Mouse (Mus musculus) MEL (cell line): Measurements from ENCODE around the gene Tubgcp6. TPM values are rescaled to one million over a fixed set of nuclear protein-coding genes. Genes with fewer than 3 reads are reported as not detected.

Experiments
- DNase-seq: peaks from one replicate; pipeline ENCODE4 v3.0.0; 2011; ENCODE audit warnings: low read depth, low spot score
- H3K27ac ChIP-seq: 2 replicates; pipeline ENCODE4 v1.5.1; 2012; ENCODE audit warnings: low read depth, mild to moderate bottlenecking, control low read depth, low read length, moderate library complexity; ENCODE audit not compliant: control insufficient read depth
- H3K27me3 ChIP-seq, 2 experiments: fragments of 150-350 bp in 1 of 2; sonication (generic) in 1 of 2; 2 replicates each; pipeline ENCODE4 v1.6.1; 2012; ENCODE audit warnings: low read length in 2 of 2, mild to moderate bottlenecking in 2 of 2, improper control_type of control experiment in 1 of 2, moderate library complexity in 1 of 2; ENCODE audit not compliant: insufficient read depth in 2 of 2, control insufficient read depth in 1 of 2
- H3K36me3 ChIP-seq, 2 experiments: 2 replicates each; pipeline ENCODE4 v1.6.1; 2012 to 2014; ENCODE audit warnings: low read length in 2 of 2, improper control_type of control experiment in 1 of 2, inconsistent platforms in 1 of 2, mild to moderate bottlenecking in 1 of 2; ENCODE audit not compliant: insufficient read depth in 2 of 2, control insufficient read depth in 1 of 2
- H3K4me1 ChIP-seq, 2 experiments: fragments of 150-350 bp in 1 of 2; sonication (generic) in 1 of 2; 2 replicates each; pipeline ENCODE4 v1.6.1; 2012; ENCODE audit warnings: low read length in 2 of 2, improper control_type of control experiment in 1 of 2, mild to moderate bottlenecking in 1 of 2; ENCODE audit not compliant: insufficient read depth in 2 of 2, control insufficient read depth in 1 of 2
- H3K4me3 ChIP-seq, 2 experiments: fragments of 150-350 bp in 1 of 2; sonication (generic) in 1 of 2; 2 replicates each; pipeline ENCODE4 v1.5.1; 2012; ENCODE audit warnings: low read depth in 2 of 2, low read length in 2 of 2, mild to moderate bottlenecking in 2 of 2, moderate library complexity in 2 of 2, control low read depth in 1 of 2, improper control_type of control experiment in 1 of 2; ENCODE audit not compliant: control insufficient read depth in 1 of 2, insufficient read depth in 1 of 2
- H3K79me2 ChIP-seq: 2 replicates; pipeline ENCODE4 v1.6.1; 2012; ENCODE audit warnings: mild to moderate bottlenecking, low read length, moderate library complexity; ENCODE audit not compliant: control insufficient read depth, poor library complexity, insufficient read depth
- H3K9ac ChIP-seq: 2 replicates; pipeline ENCODE4 v1.6.1; 2012; ENCODE audit warnings: low read depth, mild to moderate bottlenecking, control low read depth, low read length, moderate library complexity; ENCODE audit not compliant: control insufficient read depth, poor library complexity, severe bottlenecking
- H3K9me3 ChIP-seq: fragments of 150-350 bp; sonication (generic); replicated peaks from 2 replicates; pipeline ENCODE4 v1.6.1; 2012; ENCODE audit warnings: mild to moderate bottlenecking, low read length, improper control_type of control experiment, moderate library complexity; ENCODE audit not compliant: insufficient read depth
- CHD2 ChIP-seq: IDR thresholded peaks from 2 replicates; pipeline ENCODE4 v1.6.1; 2011; ENCODE audit warnings: low read length, improper control_type of control experiment
- CTCF ChIP-seq, 3 experiments: IDR thresholded peaks in 2 of 3; conservative IDR thresholded peaks in 1 of 3; 2 replicates each; pipeline ENCODE4 v1.5.1; 2011 to 2012; ENCODE audit warnings: low read length in 3 of 3, low read depth in 2 of 3, mild to moderate bottlenecking in 2 of 3, improper control_type of control experiment in 1 of 3, inconsistent platforms in 1 of 3, mixed read lengths in 1 of 3, moderate library complexity in 1 of 3; ENCODE audit not compliant: control insufficient read depth in 1 of 3, insufficient read depth in 1 of 3, poor library complexity in 1 of 3, severe bottlenecking in 1 of 3
- E2F4 ChIP-seq: IDR thresholded peaks from 2 replicates; pipeline ENCODE4 v1.6.1; 2011; ENCODE audit warnings: low read depth, low read length, improper control_type of control experiment, borderline replicate concordance
- ETS1 ChIP-seq: IDR thresholded peaks from 2 replicates; pipeline ENCODE4 v1.6.1; 2012; ENCODE audit warnings: low read depth, mild to moderate bottlenecking, inconsistent platforms, low read length, improper control_type of control experiment, moderate library complexity
- GABPA ChIP-seq: IDR thresholded peaks from 2 replicates; pipeline ENCODE4 v1.6.1; 2012; ENCODE audit warnings: low read depth, mild to moderate bottlenecking, inconsistent platforms, low read length, improper control_type of control experiment, moderate library complexity
- GATA1 ChIP-seq: IDR thresholded peaks from 2 replicates; pipeline ENCODE4 v1.6.1; 2011; ENCODE audit warnings: low read depth, low read length, improper control_type of control experiment
- HCFC1 ChIP-seq: IDR thresholded peaks from 2 replicates; pipeline ENCODE4 v1.6.1; 2012; ENCODE audit warnings: low read depth, mild to moderate bottlenecking, inconsistent platforms, low read length, improper control_type of control experiment, moderate library complexity
- JUND ChIP-seq: IDR thresholded peaks from 2 replicates; pipeline ENCODE4 v1.6.1; 2011; ENCODE audit warnings: low read depth, mild to moderate bottlenecking, improper control_type of control experiment, low read length
- KAT2A ChIP-seq: conservative IDR thresholded peaks from 2 replicates; pipeline ENCODE4 v1.6.1; 2012; ENCODE audit warnings: low read depth, low read length, improper control_type of control experiment, inconsistent platforms
- MAX ChIP-seq: IDR thresholded peaks from 2 replicates; pipeline ENCODE4 v1.6.1; 2011; ENCODE audit warnings: low read length, improper control_type of control experiment
- MAZ ChIP-seq: IDR thresholded peaks from 2 replicates; pipeline ENCODE4 v1.6.1; 2012; ENCODE audit warnings: low read depth, mild to moderate bottlenecking, inconsistent platforms, low read length, improper control_type of control experiment
- MEF2A ChIP-seq: IDR thresholded peaks from 2 replicates; pipeline ENCODE4 v1.6.1; 2014; ENCODE audit warnings: low read depth, mild to moderate bottlenecking, inconsistent platforms, low read length, improper control_type of control experiment; ENCODE audit not compliant: poor library complexity, insufficient replicate concordance, severe bottlenecking; ENCODE audit errors: extremely low read depth
- MXI1 ChIP-seq: IDR thresholded peaks from 2 replicates; pipeline ENCODE4 v1.6.1; 2011; ENCODE audit warnings: mild to moderate bottlenecking, low read depth, low read length, improper control_type of control experiment
- MYB ChIP-seq: IDR thresholded peaks from 2 replicates; pipeline ENCODE4 v1.6.1; 2011; ENCODE audit warnings: mild to moderate bottlenecking, low read depth, low read length, improper control_type of control experiment
- NRF1 ChIP-seq: IDR thresholded peaks from 2 replicates; pipeline ENCODE4 v1.6.1; 2014; ENCODE audit warnings: low read depth, mild to moderate bottlenecking, inconsistent platforms, low read length, improper control_type of control experiment, moderate library complexity; ENCODE audit not compliant: poor library complexity, insufficient read depth, severe bottlenecking
- POLR2AphosphoS2 ChIP-seq: IDR thresholded peaks from 2 replicates; pipeline ENCODE4 v1.6.1; 2011; ENCODE audit warnings: low read length, improper control_type of control experiment
- SIN3A ChIP-seq: IDR thresholded peaks from 2 replicates; pipeline ENCODE4 v1.6.1; 2012; ENCODE audit warnings: low read length, improper control_type of control experiment, inconsistent platforms
- SMC3 ChIP-seq: IDR thresholded peaks from 2 replicates; pipeline ENCODE4 v1.6.1; 2011; ENCODE audit warnings: low read depth, low read length, improper control_type of control experiment
- TAL1 ChIP-seq: IDR thresholded peaks from 2 replicates; pipeline ENCODE4 v1.6.1; 2012; ENCODE audit warnings: mild to moderate bottlenecking, inconsistent platforms, low read length, moderate library complexity, mixed read lengths
- TBP ChIP-seq: IDR thresholded peaks from 2 replicates; pipeline ENCODE4 v1.8.0; 2011; ENCODE audit warnings: low read depth, low read length, improper control_type of control experiment
- TCF12 ChIP-seq: IDR thresholded peaks from 2 replicates; pipeline ENCODE4 v1.6.1; 2014; ENCODE audit warnings: low read depth, mild to moderate bottlenecking, inconsistent platforms, low read length, improper control_type of control experiment, moderate library complexity
- USF2 ChIP-seq, 2 experiments: IDR thresholded peaks; 2 replicates each; pipeline ENCODE4 v1.6.1; 2011 to 2012; ENCODE audit warnings: improper control_type of control experiment in 2 of 2, low read length in 2 of 2, borderline replicate concordance in 1 of 2, inconsistent platforms in 1 of 2, low read depth in 1 of 2, mild to moderate bottlenecking in 1 of 2; ENCODE audit not compliant: insufficient read depth in 1 of 2
- ZC3H11A ChIP-seq: IDR thresholded peaks from 2 replicates; pipeline ENCODE4 v1.6.1; 2012; ENCODE audit warnings: low read depth, mild to moderate bottlenecking, inconsistent platforms, low read length, improper control_type of control experiment
- ZKSCAN1 ChIP-seq: IDR thresholded peaks from 2 replicates; pipeline ENCODE4 v1.6.1; 2012; ENCODE audit warnings: low read depth, mild to moderate bottlenecking, inconsistent platforms, low read length, improper control_type of control experiment, moderate library complexity
- ZMIZ1 ChIP-seq: IDR thresholded peaks from 2 replicates; pipeline ENCODE4 v1.6.1; 2012; ENCODE audit warnings: low read depth, mild to moderate bottlenecking, inconsistent platforms, low read length, improper control_type of control experiment, moderate library complexity
- polyA plus RNA-seq, 2 experiments: library from polyadenylated mRNA; stranded (reverse) in 1 of 2; unstranded in 1 of 2; fragments of >175 nt in 1 of 2; fragments of >200 nt in 1 of 2; gene quantifications; 2 replicates each; pipeline versions ENCODE4 v1.2.1 to v1.2.4; 2012; ENCODE audit warnings: low replicate concordance in 2 of 2, low read depth in 1 of 2; ENCODE audit not compliant: insufficient read length in 2 of 2, insufficient read depth in 1 of 2, missing spikeins in 1 of 2
- total RNA-seq: library from RNA; depleted of rRNA; stranded (reverse); fragments of 300-350 nt; gene quantifications from 2 replicates; pipeline ENCODE4 v1.2.3, GENCODE M21; 2012

Gene Tubgcp6
- total and polyA plus RNA-seq, 3 experiments = 17.5 to 25.3 TPM; not detected in 1

DNA sequence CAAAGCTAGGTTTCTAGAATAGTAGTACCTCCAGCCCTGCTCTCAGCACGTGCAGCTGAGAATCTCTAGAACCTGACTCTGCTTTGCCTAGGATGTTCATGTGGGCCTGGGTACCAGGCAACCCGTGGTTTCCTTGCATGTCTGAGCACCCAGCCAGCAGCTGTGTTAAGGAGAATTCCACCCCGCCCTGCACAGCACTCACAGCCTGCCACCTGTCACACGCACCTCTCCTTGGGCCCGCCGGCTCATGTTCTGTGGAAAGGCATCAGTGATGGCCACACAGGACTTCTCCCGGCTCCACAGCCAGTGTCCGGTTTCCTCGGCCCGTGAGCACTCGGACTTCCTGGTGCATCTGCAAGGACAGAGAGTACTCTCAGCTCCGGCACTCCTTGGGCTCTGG is 42.6 kb upstream of the Tubgcp6 start:
- no peaks in the 10 kb centered on the region for H3K36me3 ChIP-seq
- H3K27me3 ChIP-seq = no peaks in the 10 kb centered on the region

DNA sequence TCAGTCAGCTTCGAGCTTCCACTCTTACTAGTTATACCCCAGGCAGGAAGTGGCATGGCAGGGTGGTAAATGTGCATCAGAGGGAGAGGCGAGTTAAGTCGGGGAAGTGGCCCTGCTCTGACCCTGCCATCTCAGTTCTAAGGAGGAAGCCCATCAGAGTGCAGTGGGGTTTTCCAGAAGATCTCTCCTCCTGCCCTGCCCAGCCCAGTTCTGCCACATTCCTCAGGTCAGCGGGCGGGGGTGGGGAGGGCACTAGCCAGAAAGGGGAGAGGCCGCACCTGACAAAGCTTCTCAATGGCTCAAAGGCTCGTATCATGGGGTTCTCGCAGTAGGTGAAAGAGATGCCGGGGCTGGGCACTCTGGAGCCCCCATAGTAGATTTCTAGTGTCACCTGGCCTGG is 38.5 kb upstream of the Tubgcp6 start:
- no peak for TF ChIP-seq NRF1
- TF ChIP-seq JUND = no peak
- TF ChIP-seq HCFC1 = no peak

More for the DNA sequence above, 42.6 kb upstream of the Tubgcp6 start:
- H3K9ac ChIP-seq = no peak overlapping the region
- H3K9me3 ChIP-seq = no peaks in the 10 kb centered on the region
- H3K27ac ChIP-seq = no peak overlapping the region
- no peak overlapping the region for H3K4me3 ChIP-seq
- H3K79me2 ChIP-seq = no peaks in the 10 kb centered on the region
- peaks cover 0 to 3% of the 10 kb centered on the region in 2 experiments; a peak in 1 of 4 replicates for H3K4me1 ChIP-seq
- DNase-seq = no peak
- TF ChIP-seq CTCF (IDR thresholded peaks at IDR 0.05 in 2 of 3, conservative IDR thresholded peaks at IDR 0.05 in 1 of 3; ENCODE audit: control insufficient read depth in 1 of 3, insufficient read depth in 1 of 3, low read depth in 2 of 3, low read length in 3 of 3, poor library complexity in 1 of 3, severe bottlenecking in 1 of 3) = no peak
- no peak for TF ChIP-seq TAL1
- TF ChIP-seq KAT2A = no peak
- no peak for TF ChIP-seq NRF1
- TF ChIP-seq ZC3H11A = no peak
- no peak for TF ChIP-seq GATA1
- no peak for TF ChIP-seq ZMIZ1
- no peak for TF ChIP-seq TBP
- no peak for TF ChIP-seq GABPA

DNA sequence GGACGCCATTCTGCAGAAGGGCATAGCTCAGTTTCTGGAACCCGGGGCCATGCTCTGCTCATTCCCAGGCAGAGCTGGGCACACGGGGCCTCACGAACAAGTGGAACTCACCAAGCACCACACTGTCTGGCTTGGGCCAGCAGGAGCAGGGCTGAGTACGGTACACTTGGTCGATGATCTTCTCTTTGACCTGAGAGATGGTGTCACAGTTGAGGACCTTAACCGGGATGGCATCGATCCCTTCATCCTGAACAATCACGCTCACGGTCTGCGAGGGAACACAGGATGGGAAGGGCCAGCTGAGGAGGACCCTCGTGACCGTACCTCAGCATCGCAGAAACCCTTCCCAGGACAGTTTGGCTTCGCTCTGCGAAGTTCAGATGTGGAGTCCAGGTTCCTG is 35.6 kb upstream of the Tubgcp6 start:
- H3K4me1 ChIP-seq = no peaks in the 10 kb centered on the region
- H3K27ac ChIP-seq = no peak overlapping the region
- no peaks in the 10 kb centered on the region for H3K36me3 ChIP-seq
- H3K4me3 ChIP-seq = no peak overlapping the region
- no peaks in the 10 kb centered on the region for H3K79me2 ChIP-seq
- H3K9ac ChIP-seq = no peak overlapping the region
- no peaks in the 10 kb centered on the region for H3K9me3 ChIP-seq
- TF ChIP-seq USF2 (IDR thresholded peaks at IDR 0.05; ENCODE audit: borderline replicate concordance in 1 of 2, insufficient read depth in 1 of 2, low read depth in 1 of 2, low read length in 2 of 2) (no peak), MYB (no peak), TCF12 (no peak), E2F4 (no peak), CHD2 (no peak), KAT2A (no peak), MEF2A (no peak), MAZ (no peak), SIN3A (no peak), SMC3 (no peak), MXI1 (no peak), ZMIZ1 (no peak), MAX (no peak), ETS1 (no peak), CTCF (IDR thresholded peaks at IDR 0.05 in 2 of 3, conservative IDR thresholded peaks at IDR 0.05 in 1 of 3; ENCODE audit: control insufficient read depth in 1 of 3, insufficient read depth in 1 of 3, low read depth in 2 of 3, low read length in 3 of 3, poor library complexity in 1 of 3, severe bottlenecking in 1 of 3) (no peak), ZKSCAN1 (no peak), POLR2AphosphoS2 (no peak)
- no peaks in the 10 kb centered on the region; a peak in 1 of 4 replicates for H3K27me3 ChIP-seq
- no peak for DNase-seq

More for the DNA sequence above, 38.5 kb upstream of the Tubgcp6 start:
- Histone ChIP-seq H3K9me3 (no peaks in the 10 kb centered on the region), H3K27ac (no peak overlapping the region), H3K4me3 (no peak overlapping the region), H3K4me1 (no peaks in the 10 kb centered on the region), H3K27me3 (no peaks in the 10 kb centered on the region), H3K79me2 (no peaks in the 10 kb centered on the region), H3K9ac (no peak overlapping the region), H3K36me3 (no peaks in the 10 kb centered on the region)
- no peak for DNase-seq
